Mouse (Mus musculus) neural tube, embryonic 12.5 days (tissue): ENCODE measurements at regions not wholly inside any gene's neighbourhood (a gene's known extent, or its start where the extent isn't known, plus 50 kb on each side); places are given as distances from the start of the nearest gene placed in this dataset.
A peak's percentile ranks its signal among the peaks of the same experiment; 100 is the strongest.
"Not testable (repeated sequence)": the region's sequence is repeated elsewhere in the genome, so short reads cannot be mapped to it uniquely, and the experiment has no call there.

ENCODE experiments used
- ATAC-seq: fragments of 200-750 bp; cut with Nextera tagmentation; 2 replicates; pipeline ENCODE4 v1.8.0; 2017; ENCODE audit warnings: low read depth, mild to moderate bottlenecking, moderate TSS enrichment, moderate library complexity; ENCODE audit not compliant: low FRiP score
- H3K27ac ChIP-seq: fragments of 300-500 bp; sonication (generic); 2 replicates; pipeline ENCODE4 v1.5.1; 2016
- H3K27me3 ChIP-seq: fragments of 300-500 bp; sonication (generic); replicated peaks from 2 replicates; pipeline ENCODE4 v1.6.1; 2016; ENCODE audit warnings: mild to moderate bottlenecking
- H3K36me3 ChIP-seq: fragments of 300-500 bp; sonication (generic); 2 replicates; pipeline ENCODE4 v1.6.1; 2016; ENCODE audit warnings: mild to moderate bottlenecking
- H3K4me1 ChIP-seq: fragments of 300-500 bp; sonication (generic); 2 replicates; pipeline ENCODE4 v1.6.1; 2016
- H3K4me2 ChIP-seq: fragments of 300-500 bp; sonication (generic); replicated peaks from 2 replicates; pipeline ENCODE4 v1.6.1; 2016; ENCODE audit warnings: mild to moderate bottlenecking
- H3K4me3 ChIP-seq: fragments of 300-500 bp; sonication (generic); 2 replicates; pipeline ENCODE4 v1.5.1; 2016
- H3K9ac ChIP-seq: fragments of 300-500 bp; sonication (generic); 2 replicates; pipeline ENCODE4 v1.6.1; 2016; ENCODE audit warnings: mild to moderate bottlenecking
- H3K9me3 ChIP-seq: fragments of 300-500 bp; sonication (generic); 2 replicates; pipeline ENCODE4 v1.6.1; 2016; ENCODE audit warnings: mild to moderate bottlenecking
- WGBS: fragments of 180-500 bp; shearing (Covaris S2); methylation state at CpG from one replicate; pipeline ENCODE4 v1.1.7; 2016; 5-methylcytosine and 5-hydroxymethylcytosine counted together

DNA sequence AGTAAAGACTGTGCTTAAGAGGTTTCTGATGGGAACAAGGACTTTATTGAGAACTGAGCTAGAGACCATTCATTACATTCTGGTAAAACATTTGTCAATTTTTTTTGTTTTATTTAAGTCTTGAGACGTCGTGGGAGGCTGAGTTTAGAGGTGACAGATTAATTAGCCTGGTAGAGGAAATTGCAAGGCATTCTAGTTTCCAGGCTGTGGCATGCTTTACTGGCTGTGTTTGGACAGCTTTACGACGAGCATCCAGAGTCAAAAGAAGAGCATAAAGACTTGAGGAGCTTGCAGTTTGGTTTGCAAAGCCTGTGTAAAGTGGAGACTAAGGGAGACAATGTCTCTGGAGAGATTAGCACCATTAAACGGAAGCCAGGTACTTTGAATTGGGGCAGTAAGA lies 154.0 kb upstream of the Got2 start:
- no peak overlapping the region for H3K4me2 ChIP-seq
- no peak overlapping the region for H3K4me3 ChIP-seq
- no peaks in the 10 kb centered on the region for H3K36me3 ChIP-seq
- H3K27me3 ChIP-seq, result no peaks in the 10 kb centered on the region
- H3K27ac ChIP-seq, result no peak overlapping the region
- no peaks in the 10 kb centered on the region for H3K4me1 ChIP-seq
- no peak for ATAC-seq
- no peaks in the 10 kb centered on the region for H3K9me3 ChIP-seq
- WGBS, result 10% methylated on average over 5 of the region's 5 CpGs
- H3K9ac ChIP-seq, result no peak overlapping the region

DNA sequence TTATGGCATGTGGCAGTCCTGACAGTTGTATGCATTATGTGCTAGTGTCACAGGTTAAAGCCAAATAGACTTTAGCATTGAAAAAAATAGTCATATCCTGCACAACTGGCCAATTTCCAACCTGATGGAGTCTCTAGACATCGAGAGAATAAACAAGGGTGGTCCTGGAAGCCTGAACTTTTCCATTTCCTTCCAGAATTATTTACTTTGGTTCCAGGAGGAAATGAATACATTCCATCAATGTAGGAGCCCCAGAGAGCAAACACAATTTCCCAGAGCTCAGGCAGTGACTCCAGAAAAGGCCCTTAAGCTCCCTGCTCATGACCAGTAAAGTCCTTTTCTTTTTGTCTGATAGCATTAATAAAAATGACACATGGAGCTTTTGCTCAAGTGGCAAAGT lies 151.9 kb upstream of the Got2 start:
- no peak overlapping the region for H3K4me3 ChIP-seq
- WGBS, result 73% methylated on average over 1 of the region's 1 CpGs
- no peak for ATAC-seq
- H3K27me3 ChIP-seq, result no peaks in the 10 kb centered on the region
- H3K27ac ChIP-seq, result no peak overlapping the region
- H3K9me3 ChIP-seq, result no peaks in the 10 kb centered on the region
- H3K4me1 ChIP-seq, result no peaks in the 10 kb centered on the region
- no peaks in the 10 kb centered on the region for H3K36me3 ChIP-seq
- no peak overlapping the region for H3K9ac ChIP-seq
- H3K4me2 ChIP-seq, result no peak overlapping the region

DNA sequence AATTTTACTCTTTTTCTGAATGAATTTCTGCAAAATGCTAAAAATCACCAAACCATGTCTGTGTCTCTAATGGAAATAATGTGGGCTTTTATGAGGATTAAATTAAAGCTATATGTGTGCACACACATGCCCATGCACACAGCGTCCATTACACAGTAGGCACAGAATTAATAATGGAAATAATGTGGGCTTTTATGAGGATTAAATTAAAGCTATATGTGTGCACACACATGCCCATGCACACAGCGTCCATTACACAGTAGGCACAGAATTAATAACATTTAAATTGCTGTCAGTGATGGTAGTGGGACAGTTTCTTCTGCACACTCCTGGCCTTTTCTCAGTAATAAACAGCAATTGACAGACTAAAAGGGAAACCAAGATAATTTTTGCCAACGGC lies 130.4 kb upstream of the Got2 start:
- H3K9ac ChIP-seq, H3K4me1 ChIP-seq, ATAC-seq, H3K9me3 ChIP-seq, H3K4me2 ChIP-seq, H3K27me3 ChIP-seq, H3K27ac ChIP-seq, H3K36me3 ChIP-seq, H3K4me3 ChIP-seq: not testable (repeated sequence)
- 78% methylated on average over 3 of the region's 3 CpGs for WGBS

GRCm38 (mm10) chr8:96012002-96012401 lies 123.7 kb upstream of the Got2 start:
- H3K27me3 ChIP-seq, result no peaks in the 10 kb centered on the region

GRCm38 (mm10) chr8:95991826-95992463 lies 103.6 kb upstream of the Got2 start:
- 80% methylated on average over 8 of the region's 8 CpGs for WGBS
- no peak for ATAC-seq

More at GRCm38 (mm10) chr8:96012002-96012401, 123.7 kb upstream of the Got2 start:
- Histone ChIP-seq H3K36me3 (no peaks in the 10 kb centered on the region), H3K9me3 (no peaks in the 10 kb centered on the region), H3K4me1 (no peaks in the 10 kb centered on the region), H3K4me3 (no peak overlapping the region), H3K9ac (no peak overlapping the region), H3K4me2 (no peak overlapping the region), H3K27ac (no peak overlapping the region)
- 84% methylated on average over 1 of the region's 1 CpGs for WGBS
- no peak for ATAC-seq

GRCm38 (mm10) chr8:95988616-95989380 lies 100.5 kb upstream of the Got2 start:
- Histone ChIP-seq H3K27ac (no peak overlapping the region), H3K4me1 (peaks cover 4% of the 10 kb centered on the region)

More at GRCm38 (mm10) chr8:95991826-95992463, 103.6 kb upstream of the Got2 start:
- H3K4me2 ChIP-seq, result no peak overlapping the region
- no peaks in the 10 kb centered on the region for H3K27me3 ChIP-seq
- no peaks in the 10 kb centered on the region for H3K9me3 ChIP-seq
- H3K4me1 ChIP-seq, result peaks cover 4% of the 10 kb centered on the region
- H3K36me3 ChIP-seq, result no peaks in the 10 kb centered on the region
- H3K4me3 ChIP-seq, result no peak overlapping the region
- no peak overlapping the region for H3K9ac ChIP-seq
- no peak overlapping the region for H3K27ac ChIP-seq

DNA sequence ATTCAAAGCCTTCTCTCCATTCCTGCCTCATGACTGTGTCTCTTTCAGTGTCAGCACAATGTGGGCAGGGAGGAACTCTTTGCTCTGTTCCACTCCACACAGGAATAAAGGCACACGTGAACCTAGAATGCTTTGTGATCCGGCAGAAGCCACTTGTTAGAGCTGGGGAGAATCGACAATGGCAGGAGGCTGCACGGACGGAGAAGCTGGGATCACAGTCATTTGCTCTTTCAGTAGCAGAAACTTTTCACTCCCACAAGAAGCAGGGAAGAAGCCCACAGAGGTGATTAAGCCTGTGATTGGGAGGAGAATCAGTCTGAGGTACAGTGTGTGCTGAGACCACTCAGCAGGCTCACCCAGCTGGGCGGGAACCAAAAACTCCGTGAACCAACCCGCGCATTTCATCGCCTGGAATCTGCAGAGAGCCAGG lies 98.7 kb upstream of the Got2 start:
- H3K9ac ChIP-seq, result no peak overlapping the region
- WGBS, result 18% methylated on average over 10 of the region's 10 CpGs
- H3K36me3 ChIP-seq, result no peaks in the 10 kb centered on the region
- no peak overlapping the region for H3K27ac ChIP-seq
- H3K9me3 ChIP-seq, result no peaks in the 10 kb centered on the region
- peak overlapping the region; percentile 53 for H3K4me2 ChIP-seq
- peak overlapping the region; percentile 17; the same call in 1 of the 2 replicates for H3K4me3 ChIP-seq
- no peaks in the 10 kb centered on the region for H3K27me3 ChIP-seq
- ATAC-seq, result no peak
- peaks cover 4% of the 10 kb centered on the region for H3K4me1 ChIP-seq

More at GRCm38 (mm10) chr8:95988616-95989380, 100.5 kb upstream of the Got2 start:
- WGBS, result 93% methylated on average over 4 of the region's 4 CpGs
- ATAC-seq, result no peak
- H3K36me3 ChIP-seq, result no peaks in the 10 kb centered on the region
- no peak overlapping the region for H3K4me2 ChIP-seq
- H3K27me3 ChIP-seq, result no peaks in the 10 kb centered on the region
- no peak overlapping the region for H3K9ac ChIP-seq
- H3K4me3 ChIP-seq, result no peak overlapping the region
- H3K9me3 ChIP-seq, result no peaks in the 10 kb centered on the region

- 72% methylated on average over 3 of the region's 3 CpGs for WGBS
These were observed 98.1 kb upstream of the Got2 start for GRCm38 (mm10) chr8:95986410-95986809.

GRCm38 (mm10) chr8:95983690-95984089 lies 95.3 kb upstream of the Got2 start:
- no peak overlapping the region for H3K27ac ChIP-seq
- H3K27me3 ChIP-seq, result no peaks in the 10 kb centered on the region
- no peak for ATAC-seq
- no peak overlapping the region for H3K4me2 ChIP-seq
- no peaks in the 10 kb centered on the region for H3K36me3 ChIP-seq
- WGBS, result 71% methylated on average over 2 of the region's 2 CpGs
- H3K4me3 ChIP-seq, result no peak overlapping the region
- no peaks in the 10 kb centered on the region for H3K9me3 ChIP-seq
- H3K4me1 ChIP-seq, result peaks cover 4% of the 10 kb centered on the region
- H3K9ac ChIP-seq, result no peak overlapping the region

More at GRCm38 (mm10) chr8:95986410-95986809, 98.1 kb upstream of the Got2 start:
- Histone ChIP-seq H3K9me3 (no peaks in the 10 kb centered on the region), H3K27me3 (no peaks in the 10 kb centered on the region), H3K4me3 (no peak overlapping the region), H3K27ac (no peak overlapping the region), H3K9ac (no peak overlapping the region), H3K4me1 (peaks cover 4% of the 10 kb centered on the region), H3K36me3 (no peaks in the 10 kb centered on the region), H3K4me2 (peak overlapping the region; percentile 53)
- no peak for ATAC-seq

GRCm38 (mm10) chr8:95980405-95980804 lies 92.1 kb upstream of the Got2 start:
- no peaks in the 10 kb centered on the region for H3K36me3 ChIP-seq
- no peaks in the 10 kb centered on the region for H3K27me3 ChIP-seq
- H3K9ac ChIP-seq, result no peak overlapping the region
- no peak for ATAC-seq
- 29% methylated on average over 2 of the region's 2 CpGs for WGBS
- no peaks in the 10 kb centered on the region for H3K9me3 ChIP-seq
- H3K4me2 ChIP-seq, result no peak overlapping the region
- no peak overlapping the region for H3K27ac ChIP-seq
- no peak overlapping the region for H3K4me3 ChIP-seq
- H3K4me1 ChIP-seq, result no peaks in the 10 kb centered on the region

- ATAC-seq, result no peak
- H3K4me2 ChIP-seq, result no peak overlapping the region
- WGBS, result 59% methylated on average over 6 of the region's 6 CpGs
- H3K4me1 ChIP-seq, result 0 out of 2 replicates have a peak, but pooled peaks cover under 1% of the 10 kb centered on the region
- H3K27me3 ChIP-seq, result no peaks in the 10 kb centered on the region
- no peak overlapping the region for H3K9ac ChIP-seq
- H3K9me3 ChIP-seq, result no peaks in the 10 kb centered on the region
- no peak overlapping the region for H3K4me3 ChIP-seq
- H3K27ac ChIP-seq, result no peak overlapping the region
- no peaks in the 10 kb centered on the region for H3K36me3 ChIP-seq
These were observed 90.9 kb upstream of the Got2 start for GRCm38 (mm10) chr8:95979223-95979622.

- H3K4me1 ChIP-seq, result 0 out of 2 replicates have a peak, but pooled peaks cover 2% of the 10 kb centered on the region
- no peak for ATAC-seq
- H3K4me3 ChIP-seq, result no peak overlapping the region
- H3K27me3 ChIP-seq, result no peaks in the 10 kb centered on the region
- no peak overlapping the region for H3K27ac ChIP-seq
- no peaks in the 10 kb centered on the region for H3K36me3 ChIP-seq
- no peak overlapping the region for H3K4me2 ChIP-seq
- no peaks in the 10 kb centered on the region for H3K9me3 ChIP-seq
- H3K9ac ChIP-seq, result no peak overlapping the region
- WGBS, result 23% methylated on average over 4 of the region's 4 CpGs
These were observed 86.5 kb upstream of the Got2 start for GRCm38 (mm10) chr8:95974889-95975288.
